Mouse (Mus musculus): ENCODE measurements around the gene Gpr63.
"Not testable (repeated sequence)": the region's sequence is repeated elsewhere in the genome, so short reads cannot be mapped to it uniquely, and the experiment has no call there.

Gene Gpr63

GRCm38 (mm10) chr4:24966299-24966991, at the start of gene Gpr63:
TSS of gene Gpr63 (plus strand) at chr4:24966407.
- peak; percentile 41 to 46 for DNase-seq (ENCODE audit: low spot score in 2 of 2)

GRCm38 (mm10) chr4:24920006-24920577, 46.1 kb upstream of the Gpr63 start:
- no peak for DNase-seq (ENCODE audit: low spot score in 2 of 2)

GRCm38 (mm10) chr4:24924726-24925125, 41.5 kb upstream of the Gpr63 start:
- DNase-seq (ENCODE audit: low spot score in 2 of 2): no peak

- no peak for DNase-seq (ENCODE audit: low spot score in 2 of 2)
Observed at GRCm38 (mm10) chr4:24928260-24928780, 37.9 kb upstream of the Gpr63 start.

GRCm38 (mm10) chr4:24928926-24929325, 37.3 kb upstream of the Gpr63 start:
- no peak for DNase-seq (ENCODE audit: low spot score in 2 of 2)

- no peak for DNase-seq (ENCODE audit: low spot score in 2 of 2)
Observed at GRCm38 (mm10) chr4:24942728-24943424, 23.3 kb upstream of the Gpr63 start.

GRCm38 (mm10) chr4:24965918-24966298, 299 bp upstream of the Gpr63 start:
- DNase-seq (ENCODE audit: low spot score in 2 of 2): no peak

- DNase-seq (ENCODE audit: low spot score in 2 of 2): no peak
Observed at GRCm38 (mm10) chr4:24967251-24967650, 1.0 kb downstream of the Gpr63 start.

- DNase-seq (ENCODE audit: low spot score in 2 of 2): no peak
Observed at GRCm38 (mm10) chr4:24978589-24978988, 12.4 kb downstream of the Gpr63 start.

GRCm38 (mm10) chr4:24985612-24986011, 19.4 kb downstream of the Gpr63 start:
- DNase-seq (ENCODE audit: low spot score in 2 of 2): no peak

GRCm38 (mm10) chr4:24991475-24991874, 25.3 kb downstream of the Gpr63 start:
- no peak for DNase-seq (ENCODE audit: low spot score in 2 of 2)

GRCm38 (mm10) chr4:25009328-25009727, 43.1 kb downstream of the Gpr63 start:
- DNase-seq (ENCODE audit: low spot score in 2 of 2): not testable (repeated sequence)

GRCm38 (mm10) chr4:25011780-25012179, 45.6 kb downstream of the Gpr63 start:
- DNase-seq (ENCODE audit: low spot score in 2 of 2): no peak

- no peak for DNase-seq (ENCODE audit: low spot score in 2 of 2)
Observed at GRCm38 (mm10) chr4:25012726-25013125, 46.5 kb downstream of the Gpr63 start.

- no peak for DNase-seq (ENCODE audit: low spot score in 2 of 2)
Observed at GRCm38 (mm10) chr4:25015017-25015655, 48.9 kb downstream of the Gpr63 start.

GRCm38 (mm10) chr4:25028252-25028651, 62.0 kb downstream of the Gpr63 start:
- no peak for DNase-seq (ENCODE audit: low spot score in 2 of 2)

- DNase-seq (ENCODE audit: low spot score in 2 of 2): no peak
Observed at GRCm38 (mm10) chr4:25028752-25029151, 62.5 kb downstream of the Gpr63 start.

- DNase-seq (ENCODE audit: low spot score in 2 of 2): no peak
Observed at GRCm38 (mm10) chr4:25029875-25030274, 63.7 kb downstream of the Gpr63 start.

- no peak for DNase-seq (ENCODE audit: low spot score in 2 of 2)
Observed at GRCm38 (mm10) chr4:25035158-25035791, 69.1 kb downstream of the Gpr63 start.

GRCm38 (mm10) chr4:25035806-25036205, 69.6 kb downstream of the Gpr63 start:
- DNase-seq (ENCODE audit: low spot score in 2 of 2): no peak

GRCm38 (mm10) chr4:25037260-25037659, 71.1 kb downstream of the Gpr63 start:
- DNase-seq (ENCODE audit: low spot score in 2 of 2): no peak

- not testable (repeated sequence) for DNase-seq (ENCODE audit: low spot score in 2 of 2)
Observed at GRCm38 (mm10) chr4:25055541-25055940, 89.3 kb downstream of the Gpr63 start.
